Mouse (Mus musculus) testis, postnatal 14 days (tissue): ENCODE measurements around the gene Ak7.

Experiments used
- DNase-seq: peaks from one replicate; pipeline ENCODE4 v3.0.0; 2021; ENCODE audit warnings: low spot score

Gene Ak7

DNA sequence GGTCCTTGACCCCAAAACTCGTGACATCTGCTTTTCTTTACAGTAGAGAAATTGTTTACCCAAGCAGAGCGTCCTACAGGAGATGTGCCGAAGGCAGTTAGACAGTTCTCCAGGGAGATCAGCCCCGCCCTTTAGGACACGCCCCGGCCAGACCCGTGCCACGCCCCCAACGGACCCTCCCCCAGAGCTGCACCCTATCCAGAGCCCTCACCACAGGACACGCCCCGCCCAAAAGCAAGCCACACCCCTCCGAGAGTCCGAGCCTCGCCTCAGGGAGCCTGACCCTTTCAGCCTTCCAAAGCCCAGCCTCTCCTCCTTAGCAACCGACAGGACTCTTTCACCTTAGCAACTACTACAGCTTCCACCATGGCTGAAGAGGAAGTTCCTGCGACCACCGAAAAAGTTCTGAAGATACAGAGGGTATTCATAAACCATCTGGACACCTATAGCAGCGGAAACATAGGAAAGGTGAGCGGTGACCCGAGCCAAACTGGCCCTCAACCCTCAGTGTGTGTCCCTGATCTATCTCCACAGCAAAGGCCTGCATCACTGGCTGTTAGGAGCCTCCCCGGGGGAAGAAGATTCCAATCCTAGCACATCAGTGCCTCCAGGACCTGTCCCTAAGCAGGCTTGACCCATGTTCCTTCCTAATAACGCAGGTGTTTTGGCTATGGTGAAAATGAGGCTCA, at the start of gene Ak7:
Ak7 (plus strand) TSS at position 178 of the 689 bp plus-strand sequence.
- DNase-seq: peak; percentile 89

- DNase-seq: no peak
These were observed 29.5 kb upstream of the Ak7 start for GRCm38 (mm10) chr12:105676274-105676673.

DNA sequence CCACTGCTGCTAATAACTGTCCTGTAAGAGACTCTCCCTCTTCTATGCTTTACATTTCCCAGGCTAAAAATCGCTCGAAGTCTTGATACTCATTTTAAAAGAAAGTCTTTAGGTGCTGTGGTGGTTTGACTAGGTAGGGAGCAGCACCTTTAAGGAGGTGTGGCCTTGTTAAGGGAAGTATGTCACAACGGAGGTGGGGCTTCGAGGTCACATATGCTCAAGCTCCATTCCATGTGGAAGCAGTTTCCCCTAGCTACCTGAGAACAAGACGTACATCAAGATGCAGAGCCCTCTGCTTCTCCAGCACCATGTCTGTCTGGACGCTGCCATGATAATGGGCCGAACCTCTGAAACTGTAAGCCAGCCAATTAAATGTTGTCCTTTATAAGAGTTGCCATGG, 27.6 kb upstream of the Ak7 start:
- no peak for DNase-seq

DNA sequence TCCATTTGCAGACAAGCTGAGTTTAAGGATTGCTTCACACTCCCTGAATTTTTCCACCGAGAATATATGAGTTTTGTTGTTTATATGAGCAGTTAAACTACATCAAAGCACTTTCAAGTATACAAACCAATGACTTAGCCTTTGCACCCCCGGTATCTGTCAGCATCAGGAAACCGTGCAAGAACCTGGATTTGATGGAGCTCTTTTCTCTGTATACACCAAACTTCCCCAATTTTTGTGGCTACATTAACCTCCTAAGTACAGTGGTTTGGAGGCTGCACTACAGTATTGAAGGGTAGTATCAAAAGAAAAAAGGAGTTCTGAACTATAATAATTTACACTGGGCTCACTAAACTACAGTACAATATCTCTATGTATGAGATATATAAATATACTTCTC, 27.0 kb upstream of the Ak7 start:
- DNase-seq: no peak

DNA sequence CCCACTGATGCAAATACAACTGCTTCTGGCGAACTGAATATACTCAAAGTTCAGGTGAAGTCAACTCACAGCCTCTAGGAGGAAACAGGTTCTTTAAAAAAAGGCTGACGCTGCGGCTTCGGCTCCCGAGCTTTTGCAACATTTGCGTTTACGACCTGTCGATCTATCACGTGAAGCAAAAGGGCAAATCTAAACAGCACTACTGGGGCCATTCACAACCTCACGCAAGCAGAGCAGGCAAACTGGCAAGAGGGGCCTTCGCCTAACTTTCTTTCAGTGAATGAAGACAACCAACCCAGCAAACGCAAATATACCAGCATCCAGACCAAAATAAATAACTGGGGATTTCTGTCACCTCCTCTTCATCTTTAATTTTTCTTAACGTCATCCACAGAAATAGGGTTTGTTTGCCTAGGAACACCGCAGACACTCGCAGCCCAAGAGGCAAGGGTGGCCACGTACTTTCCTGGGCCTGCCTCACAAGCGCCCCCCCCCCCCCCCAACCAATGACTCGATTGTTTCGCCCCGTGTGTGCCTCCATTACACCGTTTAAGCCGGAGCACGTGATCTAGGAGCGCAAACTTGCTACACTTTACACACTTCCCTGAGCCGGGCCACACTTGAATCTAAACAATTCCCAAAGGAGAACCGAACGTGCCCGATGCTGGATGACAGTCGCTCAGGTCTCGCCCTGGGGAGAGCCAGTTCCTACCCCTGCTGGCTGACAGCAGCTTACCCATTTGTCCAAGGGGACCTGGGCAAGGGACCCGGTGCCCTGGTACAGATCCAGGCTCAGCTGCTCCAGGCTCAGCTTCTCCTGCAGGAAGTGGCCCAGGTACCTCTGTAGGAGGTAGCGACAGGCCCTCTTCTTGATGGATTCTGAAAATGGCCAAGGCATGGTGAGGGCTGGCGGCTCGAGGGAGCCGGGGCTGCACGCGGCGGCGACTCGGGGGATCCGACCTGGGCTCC, 21.6 kb upstream of the Ak7 start, which contains the start of gene Gskip:
Gskip (plus strand) TSS at position 897 of the 969 bp plus-strand sequence.
- DNase-seq: peak; percentile 53

DNA sequence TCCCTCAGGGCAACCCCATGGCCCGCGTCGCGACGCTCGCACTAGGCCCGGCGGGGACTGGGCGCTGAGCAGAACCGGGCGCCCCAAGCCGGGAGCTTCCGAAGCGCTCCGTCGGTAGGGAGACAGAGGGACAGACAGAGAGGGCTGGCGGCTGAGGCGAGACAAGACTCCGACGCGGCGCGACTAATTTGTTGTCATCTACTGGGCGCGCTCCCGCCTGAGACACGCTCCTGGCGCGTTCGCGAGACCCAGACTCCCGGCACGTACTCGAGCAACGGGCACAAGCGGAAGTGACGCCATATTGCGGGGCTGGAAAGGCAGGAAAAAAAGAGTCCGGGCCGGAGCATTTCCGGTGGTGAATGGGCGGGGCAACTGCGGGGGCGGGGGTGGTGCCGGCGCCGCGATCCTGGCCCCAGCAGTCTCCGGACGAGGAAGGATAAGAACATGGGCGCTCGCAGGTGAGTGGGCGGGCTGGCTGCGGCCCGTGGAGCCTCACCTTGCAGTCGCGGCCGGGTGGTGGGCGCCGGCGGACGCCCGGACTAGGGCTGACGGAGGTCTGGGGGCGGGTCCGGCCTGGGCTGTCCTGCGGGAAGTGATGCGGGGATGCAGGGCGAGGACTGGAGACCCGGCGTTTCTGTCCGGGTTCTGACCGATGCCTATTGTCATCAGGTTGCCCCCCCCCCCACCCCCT, 20.6 kb upstream of the Ak7 start, which contains the start of gene Atg2b:
Atg2b (minus strand) TSS at position 211 of the 691 bp plus-strand sequence.
- peak; percentile 96 for DNase-seq

DNA sequence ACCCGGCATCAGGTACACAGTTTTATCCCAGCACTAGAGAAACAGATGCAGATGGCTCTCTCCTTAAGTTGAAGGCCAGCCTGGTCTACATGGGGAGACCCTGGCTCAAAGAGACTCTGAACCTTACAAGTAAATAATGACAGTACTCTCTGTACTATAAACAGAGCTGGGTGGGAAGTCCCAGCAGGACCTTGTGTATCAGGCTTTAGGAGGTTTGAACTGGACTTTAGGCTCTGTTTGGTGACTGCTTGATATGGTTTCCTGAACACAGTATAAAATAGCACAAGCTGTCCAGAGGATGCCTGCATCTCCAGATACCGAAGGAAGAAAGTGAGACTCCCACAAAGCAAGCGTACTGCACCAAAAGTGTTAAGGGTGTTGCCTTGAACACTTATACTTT, 19.0 kb upstream of the Ak7 start:
- no peak for DNase-seq

DNA sequence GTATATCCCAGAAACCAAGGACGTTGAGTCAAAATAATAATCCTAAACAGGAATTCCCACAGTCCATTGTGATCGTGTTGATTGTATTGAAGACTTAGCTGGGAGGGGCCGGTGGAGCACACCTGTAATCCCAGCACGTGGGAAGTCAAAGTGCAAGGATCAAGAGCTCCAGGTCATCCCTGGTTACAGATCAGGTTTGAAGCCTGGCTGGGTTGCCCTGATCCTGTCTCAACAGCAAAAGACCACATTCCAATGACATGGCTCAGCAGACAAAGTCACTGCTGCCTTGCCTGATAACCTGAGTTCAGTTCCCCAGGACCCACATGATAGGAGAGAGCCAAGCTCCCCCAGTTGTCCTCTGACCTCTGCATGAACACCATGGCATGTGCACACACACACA, 18.4 kb upstream of the Ak7 start:
- DNase-seq: no peak

DNA sequence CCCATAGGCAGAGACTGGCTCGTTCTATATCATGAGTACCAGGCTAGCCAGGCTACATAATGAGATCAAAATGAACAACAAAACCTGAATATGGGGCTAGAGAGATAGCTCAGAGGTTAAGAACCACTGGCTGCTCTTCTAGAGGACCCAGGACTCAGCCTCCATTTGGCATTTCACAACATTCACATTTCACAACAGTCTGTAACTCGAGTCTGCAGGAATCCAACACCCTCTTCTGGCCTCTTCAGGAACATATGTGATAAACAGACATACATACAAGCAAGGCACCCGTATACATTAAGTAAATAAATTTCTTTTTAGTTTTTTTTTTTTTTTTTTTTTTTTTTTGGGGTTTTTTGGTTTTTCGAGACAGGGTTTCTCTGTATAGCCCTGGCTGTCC, 17.2 kb upstream of the Ak7 start:
- no peak for DNase-seq

DNA sequence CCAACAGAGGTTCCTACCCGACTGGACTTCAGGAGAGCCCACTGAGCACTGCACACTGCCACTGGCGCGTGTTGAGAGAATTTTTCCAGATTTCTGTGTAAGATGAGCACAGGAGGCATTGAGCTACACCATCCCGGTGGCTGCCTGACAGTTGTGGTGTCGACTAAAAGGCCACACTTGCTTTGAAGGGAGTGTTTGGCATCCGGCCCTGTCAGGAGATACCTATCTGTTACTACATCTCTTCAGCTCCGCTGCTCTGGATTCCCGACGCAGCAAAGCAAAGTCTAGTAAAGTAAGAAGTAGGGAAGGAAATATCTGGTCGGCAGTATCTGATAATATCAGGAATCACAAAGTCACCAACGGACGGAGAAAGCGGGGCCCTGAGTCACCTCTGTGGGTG, 16.3 kb upstream of the Ak7 start:
- DNase-seq: no peak

DNA sequence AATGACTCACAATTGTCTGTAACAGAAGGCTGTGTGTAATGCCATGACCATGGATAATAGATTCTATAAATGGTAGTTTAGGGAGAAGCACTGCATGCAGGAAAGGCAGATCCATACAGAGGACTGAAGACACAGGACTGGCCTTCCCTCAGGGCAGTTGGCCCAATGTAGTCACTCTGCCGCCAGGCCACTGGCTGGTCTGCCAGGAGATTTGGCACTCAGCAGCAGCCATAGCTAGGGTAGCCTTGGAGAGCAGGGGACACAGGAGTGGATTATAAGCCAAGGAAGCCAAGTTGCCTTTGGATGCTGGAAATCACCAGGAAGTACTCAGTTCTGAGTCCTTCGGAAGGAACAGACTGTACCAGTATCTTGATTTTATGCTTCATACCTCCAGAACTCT, 11.8 kb upstream of the Ak7 start:
- DNase-seq: no peak

DNA sequence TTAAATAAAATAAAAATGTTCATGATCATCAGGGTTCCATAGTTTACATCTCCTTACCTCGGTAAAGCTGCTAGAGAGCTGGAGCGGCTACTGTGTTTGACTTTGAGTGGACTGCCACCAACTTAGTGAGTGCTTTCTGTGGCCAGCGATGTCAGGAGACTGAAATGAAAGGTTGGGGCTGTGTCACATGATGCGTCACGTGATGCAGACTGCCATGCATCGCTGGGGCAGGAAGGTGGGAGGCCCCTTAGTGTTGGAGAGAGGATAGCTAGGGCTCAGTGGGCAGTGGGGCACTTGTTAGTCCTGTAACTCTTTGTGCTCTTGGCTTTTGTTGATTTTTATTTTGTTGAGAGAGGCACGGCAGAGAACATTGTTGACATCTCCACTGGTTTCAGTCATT, 9.9 kb upstream of the Ak7 start:
- DNase-seq: no peak

DNA sequence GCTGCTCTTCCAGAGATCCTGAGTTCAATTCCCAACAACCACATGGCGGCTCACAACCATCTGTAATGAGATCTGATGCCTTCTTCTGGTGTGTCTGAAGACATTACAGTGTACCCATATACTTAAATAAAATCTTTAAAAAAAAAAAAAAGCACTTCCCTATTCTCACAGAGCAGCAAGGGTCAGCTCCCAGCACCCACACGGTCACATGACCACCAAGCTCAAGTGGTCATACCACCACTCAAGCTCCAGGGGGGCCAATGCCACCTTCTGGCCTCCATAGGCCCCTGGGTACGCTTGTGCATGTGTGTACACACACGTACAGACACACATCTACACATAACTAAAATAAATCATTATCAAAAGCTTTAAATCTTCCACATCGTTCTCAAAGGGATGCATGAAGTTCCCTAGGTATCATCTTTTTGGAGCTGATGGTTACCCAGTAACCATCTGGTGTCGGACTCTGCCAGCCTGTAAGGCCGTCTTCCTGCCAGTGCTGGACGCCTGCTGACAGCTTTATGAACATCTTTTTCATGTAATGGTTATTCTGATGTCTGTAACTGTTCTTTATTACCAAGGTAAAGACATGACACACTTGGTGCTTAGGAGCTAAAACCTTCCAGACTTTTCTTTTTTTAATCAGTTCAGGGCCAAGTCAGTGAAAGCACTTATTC, 8.5 kb upstream of the Ak7 start:
- no peak for DNase-seq

DNA sequence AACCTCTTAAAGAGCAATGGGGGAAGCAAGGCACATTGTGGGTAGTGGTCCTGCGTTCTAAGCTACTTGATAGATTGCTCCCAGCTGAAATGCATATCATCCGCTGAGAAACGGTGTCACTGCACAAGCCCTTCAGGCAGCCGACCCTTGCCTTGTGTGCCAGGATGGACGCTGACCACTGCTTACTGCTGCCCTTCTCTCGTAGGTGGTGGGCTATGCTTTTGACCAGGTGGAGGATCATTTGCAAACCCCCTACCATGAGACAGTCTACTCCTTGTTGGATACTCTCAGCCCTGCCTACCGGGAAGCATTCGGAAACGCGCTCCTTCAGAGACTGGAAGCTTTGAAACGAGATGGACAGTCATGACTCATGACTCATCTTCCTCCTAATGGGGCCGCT, 5.3 kb upstream of the Ak7 start:
- no peak for DNase-seq

GRCm38 (mm10) chr12:105718616-105719015, 12.8 kb downstream of the Ak7 start:
- DNase-seq: no peak

GRCm38 (mm10) chr12:105720196-105720595, 14.4 kb downstream of the Ak7 start:
- DNase-seq: no peak

GRCm38 (mm10) chr12:105721452-105722132, 15.8 kb downstream of the Ak7 start:
- DNase-seq: no peak

DNA sequence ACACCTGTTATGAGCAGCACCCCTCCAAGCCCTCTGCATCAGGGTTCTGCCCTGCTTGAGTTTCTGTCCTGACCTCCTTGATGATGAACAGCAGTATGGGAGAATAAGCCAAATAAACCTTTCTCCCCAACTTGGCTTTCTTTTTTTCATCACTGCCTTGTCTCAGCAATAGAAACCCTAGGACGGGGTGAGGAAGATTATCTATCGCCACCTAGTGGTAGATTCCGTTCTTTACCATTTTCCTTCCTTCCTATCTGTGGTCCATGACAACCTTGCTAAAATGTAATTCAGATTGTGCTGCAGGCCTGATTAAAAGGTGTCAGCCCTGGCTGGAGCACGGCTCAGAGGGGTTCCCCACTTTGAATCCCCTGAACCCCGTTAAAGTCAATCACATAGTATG, 16.9 kb downstream of the Ak7 start:
- no peak for DNase-seq

DNA sequence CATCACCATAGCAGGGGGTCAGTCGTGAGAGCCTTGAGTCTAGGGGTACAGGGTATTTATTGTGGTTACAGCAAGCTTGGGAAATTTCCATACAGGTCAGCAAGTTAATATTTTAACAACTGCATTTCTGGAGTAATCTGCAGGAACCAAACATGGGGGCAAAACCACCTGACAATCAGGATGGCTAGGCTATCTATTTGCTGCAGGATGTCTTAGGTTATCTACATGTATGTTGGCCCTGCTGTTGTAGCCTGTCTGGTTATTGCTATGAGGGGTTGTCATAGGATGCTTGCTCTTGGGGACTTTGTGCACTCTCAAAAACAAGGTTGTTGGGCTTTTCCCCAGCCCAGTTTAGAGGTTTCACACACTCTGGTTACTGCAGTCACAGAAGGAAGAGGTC, 18.8 kb downstream of the Ak7 start:
- DNase-seq: no peak

DNA sequence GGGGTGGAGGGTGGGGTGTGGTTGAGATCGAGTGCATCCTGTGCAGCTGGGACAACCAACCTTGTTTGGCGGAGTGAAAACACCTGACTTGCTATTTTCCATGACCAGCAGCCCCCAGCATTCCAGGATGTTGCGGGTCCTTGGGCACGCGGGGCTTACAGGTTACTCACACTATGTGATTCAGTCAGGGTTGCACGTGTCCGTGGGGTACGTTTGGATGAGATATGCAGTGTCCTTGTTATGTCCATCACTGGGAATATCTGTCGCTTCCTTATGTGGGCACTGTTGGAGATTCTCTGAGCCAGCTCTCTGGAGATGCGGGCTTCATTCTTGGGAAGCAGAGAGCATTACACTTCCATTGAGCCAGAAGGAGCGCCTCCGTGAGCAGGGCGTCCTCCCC, 20.0 kb downstream of the Ak7 start:
- no peak for DNase-seq

DNA sequence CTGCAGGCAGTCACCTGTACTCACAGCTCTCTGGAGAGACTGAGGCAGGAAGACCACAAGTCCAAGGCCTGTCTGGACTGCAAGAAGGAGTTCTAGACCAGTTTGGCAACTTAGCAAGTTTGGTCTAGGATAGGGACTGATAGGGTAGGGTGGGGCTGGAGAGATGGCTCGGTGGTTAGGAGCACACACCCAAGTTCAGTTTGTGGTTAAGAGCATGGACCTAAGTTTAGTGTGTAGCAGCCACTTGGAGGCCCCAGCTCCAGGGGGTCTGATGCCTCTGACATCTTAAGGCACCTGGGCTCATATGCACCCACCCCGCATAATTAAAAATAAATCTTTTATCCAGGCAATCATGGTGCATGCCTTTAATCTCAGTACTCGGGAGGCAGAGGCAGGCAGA, 21.5 kb downstream of the Ak7 start:
- no peak for DNase-seq
